Mouse (Mus musculus): ENCODE measurements around the gene Hils1.

DNA sequence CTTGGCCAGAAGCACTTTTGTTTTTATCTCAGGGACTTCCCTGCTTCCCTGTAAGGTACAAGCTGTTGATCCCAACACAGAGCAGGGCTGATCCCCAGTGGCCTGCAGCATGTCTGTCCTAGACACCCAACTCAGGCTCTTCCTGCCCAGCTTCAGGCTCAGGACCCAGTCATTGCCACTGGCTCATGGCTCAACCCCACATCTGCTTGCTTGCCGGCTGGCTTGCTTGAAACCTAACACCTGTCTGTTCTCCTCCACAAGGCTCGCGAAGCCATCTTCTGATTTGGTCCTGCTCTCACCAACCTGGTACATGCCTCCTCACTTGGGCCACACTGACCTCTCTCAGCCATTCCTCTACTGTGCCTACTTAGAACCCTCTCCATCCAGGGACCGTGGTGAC lies 37.2 kb upstream of the Hils1 start:
- TF ChIP-seq POLR2A (IDR thresholded peaks at IDR 0.05; ENCODE audit: borderline replicate concordance, extremely low read depth, low read depth, low read length) (no peak), CTCF (IDR thresholded peaks at IDR 0.05; ENCODE audit: insufficient read depth, low read length) (no peak)
